Mouse (Mus musculus) frontal cortex, postnatal 10 days (tissue): Measurements from ENCODE around the gene Atn1.

ENCODE experiments used
- DNase-seq, 2 experiments: peaks; one replicate each; pipeline ENCODE4 v3.0.0; 2022; ENCODE audit warnings: low spot score in 2 of 2, mixed read lengths in 1 of 2

Atn1 gene

GRCm38 (mm10) chr6:124767920-124768703 is 11.8 kb upstream of the Atn1 start:
- DNase-seq, result peak in 1 of 2 experiments; percentile 59

DNA sequence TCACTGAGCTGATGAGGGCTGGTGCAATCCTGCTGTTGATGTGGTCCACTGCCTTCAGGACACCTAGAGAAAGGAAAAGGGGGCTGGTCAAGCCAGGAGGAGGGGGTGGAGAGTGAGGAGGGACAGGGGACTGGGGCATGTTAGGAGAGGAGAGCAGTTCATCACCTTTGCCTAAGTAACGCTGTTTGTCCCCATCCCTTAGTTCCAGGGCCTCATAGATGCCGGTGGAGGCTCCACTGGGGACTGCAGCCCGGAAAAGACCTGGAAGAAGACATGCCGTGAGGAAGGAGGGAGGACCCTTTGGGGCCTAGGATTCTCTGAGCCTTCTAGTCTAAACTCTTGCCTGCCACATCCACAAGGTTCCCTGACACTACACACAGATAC is 11.2 kb upstream of the Atn1 start:
- DNase-seq, result no peak

GRCm38 (mm10) chr6:124765951-124766350 is 9.6 kb upstream of the Atn1 start:
- DNase-seq, result no peak

DNA sequence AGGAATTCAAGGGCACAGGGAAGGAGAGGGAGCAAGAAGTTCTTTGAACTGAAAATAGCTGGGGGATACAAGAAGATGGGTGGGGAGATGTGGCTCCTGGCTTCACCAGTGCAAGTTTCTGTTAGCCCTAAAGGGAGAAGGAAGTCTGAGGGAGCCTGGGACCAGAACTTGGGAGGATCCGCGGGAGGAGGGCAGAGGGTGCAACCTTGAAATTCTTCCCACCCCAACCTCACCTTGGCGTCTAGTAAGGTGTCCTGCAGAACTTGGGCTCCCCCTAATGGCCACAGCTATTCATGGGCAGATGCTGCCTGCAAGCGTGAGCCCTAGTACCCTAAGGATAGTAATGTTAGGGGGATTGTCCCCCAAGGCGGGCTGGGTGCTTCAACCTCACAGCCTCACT is 2.9 kb upstream of the Atn1 start:
- DNase-seq, result peak in 1 of 2 experiments; percentile 74

DNA sequence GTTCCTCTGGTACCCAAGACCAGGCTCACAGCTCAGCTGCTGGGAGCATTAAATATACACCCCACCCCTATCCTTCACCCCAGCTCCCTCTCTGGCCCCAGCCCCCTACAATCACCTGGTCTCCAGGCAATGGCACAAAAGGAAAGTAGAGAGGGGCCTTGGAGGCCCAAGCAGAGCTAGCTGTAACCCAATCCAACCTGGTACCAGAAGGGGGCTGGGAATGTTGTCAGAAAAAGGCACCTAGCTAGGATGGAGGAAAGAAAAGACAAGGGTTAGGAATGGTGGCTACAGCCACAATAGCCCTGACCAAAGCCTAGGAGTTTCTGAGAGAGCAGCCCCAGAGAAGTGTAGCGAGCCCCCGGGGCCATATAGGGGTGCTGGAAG is 2.5 kb upstream of the Atn1 start:
- DNase-seq, result no peak

GRCm38 (mm10) chr6:124757909-124758848 is 1.9 kb upstream of the Atn1 start:
- DNase-seq, result peak in 1 of 2 experiments; percentile 57

GRCm38 (mm10) chr6:124757351-124757880 is 1.1 kb upstream of the Atn1 start:
- no peak for DNase-seq

DNA sequence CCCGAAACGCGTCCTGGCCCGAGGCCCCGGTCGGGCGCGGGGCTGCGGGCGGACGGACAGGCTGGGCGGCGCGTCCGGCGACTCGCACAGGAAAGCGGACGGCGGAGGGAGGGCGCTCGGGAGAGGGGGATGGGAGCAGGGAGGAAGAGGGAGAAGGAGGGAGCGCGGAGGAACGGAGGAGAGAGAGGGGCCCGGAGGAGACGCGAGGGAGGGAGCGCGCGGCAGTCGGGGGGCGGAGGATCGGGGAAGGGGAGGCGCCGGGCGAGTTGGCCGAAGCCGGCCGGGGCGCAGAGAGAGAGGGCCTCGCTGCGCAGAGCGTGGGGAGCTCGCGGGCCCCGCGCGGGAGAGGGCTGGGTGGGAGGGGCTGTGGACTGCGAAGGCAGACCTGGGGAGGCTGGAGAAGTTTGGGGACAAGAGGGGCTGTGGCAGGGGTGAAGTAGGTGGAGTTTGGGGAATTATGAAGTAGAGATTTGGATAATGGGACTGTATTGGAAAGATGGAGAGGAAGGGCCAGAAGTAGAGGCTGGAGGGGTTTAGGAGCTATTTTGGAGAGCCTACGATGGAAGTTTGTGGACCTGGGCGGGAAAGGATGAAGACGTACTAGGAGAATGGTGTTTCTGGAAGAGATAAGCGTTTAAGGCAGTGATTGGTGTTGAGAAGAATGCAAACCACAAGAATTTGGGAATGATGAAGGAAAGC is 477 bp upstream of the Atn1 start:
- peak in 1 of 2 experiments; percentile 84 for DNase-seq

GRCm38 (mm10) chr6:124755306-124755705 is 1.0 kb downstream of the Atn1 start:
- DNase-seq, result no peak

- DNase-seq, result no peak
Observed at GRCm38 (mm10) chr6:124753861-124754260, 2.5 kb downstream of the Atn1 start.

DNA sequence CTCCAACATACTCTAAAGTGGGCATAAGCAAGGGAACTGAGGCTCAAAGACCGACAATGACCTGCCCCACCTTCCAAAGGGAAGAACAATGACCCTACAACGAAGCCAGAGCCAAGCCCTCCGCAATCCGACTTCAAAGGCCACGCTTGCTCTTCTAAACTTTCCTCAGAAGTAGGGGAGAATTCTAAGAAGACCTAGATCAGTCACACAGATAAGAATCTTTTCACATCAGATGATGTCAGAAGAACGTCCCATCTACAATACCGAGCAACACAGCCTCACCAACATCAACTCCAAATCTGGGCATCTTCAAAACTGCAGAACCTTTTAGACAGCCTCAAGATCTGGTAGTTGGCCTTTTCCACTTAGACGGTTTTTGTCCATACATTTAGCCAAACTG is 5.9 kb downstream of the Atn1 start:
- DNase-seq, result no peak

DNA sequence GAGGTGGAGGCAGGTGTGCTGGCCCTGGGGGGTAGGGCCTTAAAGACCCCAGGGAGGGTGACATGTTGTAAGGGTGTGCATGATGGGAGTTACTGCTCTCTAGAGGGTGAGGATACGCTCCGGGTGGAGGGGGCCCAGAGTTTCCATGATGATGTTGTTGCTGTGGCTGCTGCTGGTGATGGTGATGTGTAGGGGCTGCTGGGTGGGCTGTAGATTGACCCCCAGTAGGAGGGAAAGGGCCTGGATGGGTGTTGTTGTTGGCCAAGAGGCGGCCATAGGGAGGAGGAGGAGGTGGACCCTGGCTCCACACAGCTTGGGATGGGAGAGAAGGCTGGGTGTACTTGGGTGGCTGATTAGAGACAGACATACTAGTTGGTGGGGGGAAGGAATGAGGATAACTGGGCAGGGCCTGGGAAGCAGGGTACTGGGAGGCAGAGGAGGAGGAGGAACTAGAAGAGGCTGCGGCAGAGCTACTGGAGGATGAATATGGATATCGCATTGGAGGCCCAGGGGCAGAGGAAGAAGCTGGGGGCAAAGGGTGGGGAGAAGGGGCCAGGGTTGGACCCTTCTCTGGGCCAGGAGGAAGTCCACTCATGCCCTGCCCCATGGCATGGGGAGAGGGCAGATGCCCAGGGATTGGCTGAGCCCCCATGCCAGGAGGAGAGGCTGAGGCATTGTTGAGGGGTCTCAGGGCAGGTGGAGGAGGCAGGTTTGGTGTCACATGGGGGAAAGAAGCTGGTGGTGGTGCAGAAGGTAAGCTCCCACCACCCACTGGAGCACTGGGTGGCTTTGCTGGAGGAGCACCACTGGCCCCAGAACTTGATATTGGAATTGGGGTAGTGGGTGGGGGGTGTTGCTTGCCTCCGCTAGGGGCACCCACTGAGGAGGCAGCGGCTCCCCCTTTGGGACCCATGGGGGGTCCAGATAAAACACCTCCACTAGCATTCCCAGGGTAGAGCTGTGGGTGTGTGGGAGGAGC is 9.4 kb downstream of the Atn1 start:
- DNase-seq, result no peak

DNA sequence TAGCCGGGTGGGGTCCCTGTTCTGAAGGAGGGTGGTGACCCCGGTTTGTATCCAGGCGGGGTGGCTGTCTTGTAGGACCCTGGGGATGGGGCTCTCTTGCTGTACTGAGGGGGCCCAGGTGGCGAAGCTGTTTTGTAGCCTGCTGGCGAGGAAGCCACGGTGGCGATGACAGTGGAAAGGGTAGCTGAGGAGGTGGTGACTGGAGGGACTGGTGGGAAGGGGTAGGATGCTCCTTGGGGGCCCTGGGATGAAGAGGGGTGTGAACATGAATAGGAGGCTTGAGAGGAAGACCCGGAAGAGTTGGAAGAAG is 10.1 kb downstream of the Atn1 start:
- no peak for DNase-seq

DNA sequence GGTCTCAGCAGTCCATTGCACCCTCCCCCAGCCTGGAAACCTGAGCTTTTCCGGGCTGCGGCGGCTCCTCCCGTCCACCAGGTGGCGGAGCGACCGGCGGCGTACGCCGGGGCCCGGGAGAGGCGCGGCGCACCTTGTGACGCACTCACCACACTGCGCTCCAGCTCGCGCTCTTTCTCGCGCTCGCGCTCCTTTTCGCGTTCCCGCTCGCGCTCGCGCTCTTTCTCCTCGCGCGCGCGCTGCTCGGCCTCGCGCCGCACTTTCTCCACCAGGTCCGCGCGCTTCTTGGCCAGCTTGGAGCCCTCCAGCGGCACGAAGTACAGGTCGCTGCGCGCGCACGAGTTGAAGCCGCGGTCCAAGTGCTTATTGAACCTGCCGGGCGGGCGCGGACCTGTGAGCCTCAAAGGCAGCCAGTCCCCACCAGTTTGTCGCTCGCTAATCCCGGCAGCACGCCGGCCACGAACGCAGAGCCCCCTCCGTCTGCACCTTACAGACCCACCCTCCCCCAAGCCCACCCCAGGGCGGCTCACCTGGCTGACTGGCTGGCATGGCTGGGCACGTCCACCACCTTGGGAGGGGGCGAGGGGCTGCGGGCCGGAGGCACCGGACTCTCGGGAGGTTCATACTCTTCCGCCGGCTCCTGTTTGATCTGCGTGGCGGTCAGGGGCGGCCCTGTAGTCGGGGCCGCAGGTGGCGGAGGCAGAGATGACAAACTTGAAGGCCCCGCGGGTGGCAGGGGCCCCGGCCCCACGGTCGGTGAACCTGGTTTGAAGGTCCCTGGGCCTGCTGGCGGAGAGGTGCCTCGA is 10.6 kb downstream of the Atn1 start:
- DNase-seq, result peak; percentile 90 to 94

- DNase-seq, result peak in 1 of 2 experiments; percentile 52
Observed at GRCm38 (mm10) chr6:124744755-124745321, 11.5 kb downstream of the Atn1 start.

DNA sequence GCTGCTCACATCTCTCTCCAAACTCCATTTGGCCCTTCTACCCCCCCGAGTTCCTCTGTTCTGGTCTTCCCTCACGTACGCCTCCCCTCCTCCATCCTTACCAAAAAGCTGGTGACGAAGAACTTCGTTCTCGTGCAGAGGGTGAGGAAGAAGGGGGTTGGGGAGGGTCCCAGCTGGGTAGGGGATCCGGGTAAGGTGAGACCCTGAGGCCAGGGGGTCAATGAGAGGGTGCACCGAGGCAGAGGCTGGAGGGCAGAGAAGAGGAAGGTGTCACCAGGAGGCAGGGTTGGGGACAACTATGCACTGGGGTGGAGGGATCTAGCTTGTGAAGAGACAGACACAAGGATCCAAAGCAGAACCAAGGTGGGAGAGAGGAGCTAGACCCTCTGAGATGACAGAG is 12.7 kb downstream of the Atn1 start:
- no peak for DNase-seq

DNA sequence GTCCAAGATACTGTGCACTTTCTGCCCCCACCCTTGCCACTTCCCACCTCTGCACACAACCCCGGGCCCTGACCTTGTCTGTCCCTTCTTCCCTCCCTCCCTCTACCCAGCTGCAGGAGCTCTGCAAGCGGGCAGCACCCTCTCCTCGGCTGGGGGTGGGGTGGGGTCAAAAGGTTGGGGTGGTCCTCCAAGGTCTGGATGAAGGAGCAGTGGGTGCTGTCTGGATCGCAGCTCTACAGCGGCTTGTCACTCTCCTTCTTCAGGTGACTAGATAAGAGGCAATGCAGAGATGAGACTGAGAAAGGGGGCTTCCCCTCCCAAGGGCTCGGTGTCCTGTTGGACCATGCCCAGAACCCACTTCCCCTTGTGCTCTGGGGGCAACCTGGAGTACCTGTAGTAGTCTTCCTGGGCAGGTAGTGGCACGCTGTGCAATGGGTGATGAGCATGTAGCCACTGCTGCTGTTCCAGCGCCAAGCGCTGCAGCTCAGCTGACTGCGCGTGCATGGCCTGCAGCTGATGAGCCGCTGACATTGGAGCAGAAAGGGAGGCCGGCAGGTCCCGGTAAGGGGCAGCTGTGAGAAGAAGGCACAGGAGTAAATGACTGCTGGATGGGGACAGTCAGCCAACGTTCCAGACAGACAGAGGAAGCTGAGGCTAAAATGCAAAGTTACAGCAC is 13.3 kb downstream of the Atn1 start:
- DNase-seq, result no peak

GRCm38 (mm10) chr6:124741842-124742241 is 14.5 kb downstream of the Atn1 start:
- DNase-seq, result no peak
